Mouse (Mus musculus) stomach, postnatal 0 days (tissue): Measurements from ENCODE around the gene Ubox5.

Experiments used
- CTCF ChIP-seq: IDR thresholded peaks from 2 replicates; pipeline ENCODE4 v1.5.1; 2016; ENCODE audit warnings: antibody characterized with exemption, low read depth, mild to moderate bottlenecking, moderate library complexity
- EP300 ChIP-seq: optimal IDR thresholded peaks from 2 replicates; pipeline ENCODE3; 2016; ENCODE audit warnings: antibody characterized with exemption

GRCm38 (mm10) chr2:130588373-130588772, 41.5 kb downstream of the Ubox5 start:
- TF ChIP-seq EP300 (no peak), CTCF (no peak)
